Mouse (Mus musculus) MEL (cell line): Measurements from ENCODE around the gene Gm29427.

Experiments used
- CHD2 ChIP-seq: IDR thresholded peaks from 2 replicates; pipeline ENCODE4 v1.6.1; 2011; ENCODE audit warnings: low read length, improper control_type of control experiment
- CTCF ChIP-seq, 3 experiments: IDR thresholded peaks in 2 of 3; conservative IDR thresholded peaks in 1 of 3; 2 replicates each; pipeline ENCODE4 v1.5.1; 2011 to 2012; ENCODE audit warnings: low read length in 3 of 3, low read depth in 2 of 3, mild to moderate bottlenecking in 2 of 3, improper control_type of control experiment in 1 of 3, inconsistent platforms in 1 of 3, mixed read lengths in 1 of 3, moderate library complexity in 1 of 3; ENCODE audit not compliant: control insufficient read depth in 1 of 3, insufficient read depth in 1 of 3, poor library complexity in 1 of 3, severe bottlenecking in 1 of 3
- MAFK ChIP-seq: IDR thresholded peaks from 2 replicates; pipeline ENCODE4 v1.6.1; 2011; ENCODE audit warnings: low read depth, mild to moderate bottlenecking, low read length, improper control_type of control experiment, borderline replicate concordance
- MAX ChIP-seq: IDR thresholded peaks from 2 replicates; pipeline ENCODE4 v1.6.1; 2011; ENCODE audit warnings: low read length, improper control_type of control experiment
- MEF2A ChIP-seq: IDR thresholded peaks from 2 replicates; pipeline ENCODE4 v1.6.1; 2014; ENCODE audit warnings: low read depth, mild to moderate bottlenecking, inconsistent platforms, low read length, improper control_type of control experiment; ENCODE audit not compliant: poor library complexity, insufficient replicate concordance, severe bottlenecking; ENCODE audit errors: extremely low read depth
- MXI1 ChIP-seq: IDR thresholded peaks from 2 replicates; pipeline ENCODE4 v1.6.1; 2011; ENCODE audit warnings: mild to moderate bottlenecking, low read depth, low read length, improper control_type of control experiment
- POLR2A ChIP-seq, 2 experiments: IDR thresholded peaks; 2 replicates each; pipeline ENCODE4 v1.6.1; 2011 to 2012; ENCODE audit warnings: low read length in 2 of 2, mild to moderate bottlenecking in 2 of 2, control low read depth in 1 of 2, improper control_type of control experiment in 1 of 2, low read depth in 1 of 2, moderate library complexity in 1 of 2; ENCODE audit not compliant: control insufficient read depth in 1 of 2, insufficient read depth in 1 of 2, poor library complexity in 1 of 2
- POLR2AphosphoS5 ChIP-seq: IDR thresholded peaks from 2 replicates; pipeline ENCODE4 v1.6.1; 2012; ENCODE audit warnings: low read depth, borderline replicate concordance, mild to moderate bottlenecking, inconsistent platforms, low read length, moderate library complexity, mixed read lengths
- SMC3 ChIP-seq: IDR thresholded peaks from 2 replicates; pipeline ENCODE4 v1.6.1; 2011; ENCODE audit warnings: low read depth, low read length, improper control_type of control experiment
- USF2 ChIP-seq, 2 experiments: IDR thresholded peaks; 2 replicates each; pipeline ENCODE4 v1.6.1; 2011 to 2012; ENCODE audit warnings: improper control_type of control experiment in 2 of 2, low read length in 2 of 2, borderline replicate concordance in 1 of 2, inconsistent platforms in 1 of 2, low read depth in 1 of 2, mild to moderate bottlenecking in 1 of 2; ENCODE audit not compliant: insufficient read depth in 1 of 2

- TF ChIP-seq MAX = no peak
- TF ChIP-seq CHD2 = no peak
- no peak for TF ChIP-seq MAFK
- TF ChIP-seq POLR2A (IDR thresholded peaks at IDR 0.05; ENCODE audit: control insufficient read depth in 1 of 2, insufficient read depth in 1 of 2, low read depth in 1 of 2, low read length in 2 of 2, poor library complexity in 1 of 2) = no peak
- TF ChIP-seq MEF2A = no peak
- TF ChIP-seq POLR2AphosphoS5 = no peak
- TF ChIP-seq MXI1 = no peak
- TF ChIP-seq CTCF (IDR thresholded peaks at IDR 0.05 in 2 of 3, conservative IDR thresholded peaks at IDR 0.05 in 1 of 3; ENCODE audit: control insufficient read depth in 1 of 3, insufficient read depth in 1 of 3, low read depth in 2 of 3, low read length in 3 of 3, poor library complexity in 1 of 3, severe bottlenecking in 1 of 3) = no peak
- no peak for TF ChIP-seq SMC3
- no peak for TF ChIP-seq USF2 (IDR thresholded peaks at IDR 0.05; ENCODE audit: borderline replicate concordance in 1 of 2, insufficient read depth in 1 of 2, low read depth in 1 of 2, low read length in 2 of 2)
Measured at GRCm38 (mm10) chr1:130701976-130702375, 13.6 kb downstream of the Gm29427 start.
